Mouse (Mus musculus): ENCODE data around the gene Rbm3. TPM values are rescaled to one million over a fixed set of nuclear protein-coding genes. Genes with fewer than 3 reads are reported as not detected.

The Rbm3 gene
- total and polyA plus RNA-seq, 3 experiments = 750 to 1,021 TPM; not detected in 1

- Histone ChIP-seq H3K27ac (ENCODE audit: control insufficient read depth, low read depth, low read length) (peak overlapping the region; percentile 69), H3K4me3 (ENCODE audit: control insufficient read depth in 1 of 2, insufficient read depth in 1 of 2, low read depth in 2 of 2, low read length in 2 of 2) (peak overlapping the region; percentile 77 to 91), H3K9me3 (replicated peaks; ENCODE audit: insufficient read depth, low read length) (no peaks in the 10 kb centered on the region), H3K4me1 (ENCODE audit: control insufficient read depth in 1 of 2, insufficient read depth in 2 of 2, low read length in 2 of 2) (peaks cover 2 to 16% of the 10 kb centered on the region in 2 experiments), H3K9ac (ENCODE audit: control insufficient read depth, low read depth, low read length, poor library complexity, severe bottlenecking) (peak overlapping the region; percentile 92), H3K27me3 (ENCODE audit: control insufficient read depth in 1 of 2, insufficient read depth in 2 of 2, low read length in 2 of 2) (no peaks in the 10 kb centered on the region), H3K79me2 (ENCODE audit: control insufficient read depth, insufficient read depth, low read length, poor library complexity) (peaks cover 10% of the 10 kb centered on the region), H3K36me3 (ENCODE audit: control insufficient read depth in 1 of 2, insufficient read depth in 2 of 2, low read length in 2 of 2) (peaks cover 0 to 7% of the 10 kb centered on the region in 2 experiments; a peak in 2 of 4 replicates)
- peak; percentile 97 for DNase-seq (ENCODE audit: low read depth, low spot score)
- peak; percentile 37 to 45; a peak in 1 of 4 replicates for TF ChIP-seq EP300 (IDR thresholded peaks at IDR 0.05; ENCODE audit: low read depth in 1 of 2, low read length in 2 of 2)
- peak; percentile 92 for TF ChIP-seq NELFE (IDR thresholded peaks at IDR 0.05; ENCODE audit: low read depth, low read length)
- no peak for TF ChIP-seq SMC3 (IDR thresholded peaks at IDR 0.05; ENCODE audit: low read depth, low read length)
- TF ChIP-seq GABPA (IDR thresholded peaks at IDR 0.05; ENCODE audit: low read depth, low read length) = no peak
- peak; percentile 93 to 97 for TF ChIP-seq POLR2A (IDR thresholded peaks at IDR 0.05; ENCODE audit: control insufficient read depth in 1 of 2, insufficient read depth in 1 of 2, low read depth in 1 of 2, low read length in 2 of 2, poor library complexity in 1 of 2)
- TF ChIP-seq TBP (IDR thresholded peaks at IDR 0.05; ENCODE audit: low read depth, low read length) = peak; percentile 65
- 0 out of 2 replicates have a peak, but pooled peaks have one; percentile 32 for TF ChIP-seq MAZ (IDR thresholded peaks at IDR 0.05; ENCODE audit: low read depth, low read length)
- TF ChIP-seq CHD1 (IDR thresholded peaks at IDR 0.05; ENCODE audit: low read depth, low read length) = no peak
- TF ChIP-seq RAD21 (IDR thresholded peaks at IDR 0.05; ENCODE audit: low read depth, low read length) = no peak
- no peak for TF ChIP-seq ZKSCAN1 (IDR thresholded peaks at IDR 0.05; ENCODE audit: low read depth, low read length)
- peak; percentile 86 for TF ChIP-seq ELF1 (IDR thresholded peaks at IDR 0.05; ENCODE audit: low read depth, low read length)
- TF ChIP-seq POLR2AphosphoS5 (IDR thresholded peaks at IDR 0.05; ENCODE audit: borderline replicate concordance, low read depth, low read length) = no peak
- TF ChIP-seq POLR2AphosphoS2 (IDR thresholded peaks at IDR 0.05; ENCODE audit: low read length) = peak; percentile 69; the same call in 1 of the 2 replicates
- peak; percentile 53; the same call in 1 of the 2 replicates for TF ChIP-seq E2F4 (IDR thresholded peaks at IDR 0.05; ENCODE audit: borderline replicate concordance, low read depth, low read length)
- no peak for TF ChIP-seq ZC3H11A (IDR thresholded peaks at IDR 0.05; ENCODE audit: low read depth, low read length)
- no peak for TF ChIP-seq MAFK (IDR thresholded peaks at IDR 0.05; ENCODE audit: borderline replicate concordance, low read depth, low read length)
- TF ChIP-seq KAT2A (conservative IDR thresholded peaks at IDR 0.05; ENCODE audit: low read depth, low read length) = no peak; the same call in 1 of the 2 replicates
- no peak for TF ChIP-seq USF2 (IDR thresholded peaks at IDR 0.05; ENCODE audit: borderline replicate concordance in 1 of 2, insufficient read depth in 1 of 2, low read depth in 1 of 2, low read length in 2 of 2)
- TF ChIP-seq USF1 (IDR thresholded peaks at IDR 0.05; ENCODE audit: low read depth, low read length) = 0 out of 2 replicates have a peak, but pooled peaks have one; percentile 17
- no peak for TF ChIP-seq JUND (IDR thresholded peaks at IDR 0.05; ENCODE audit: low read depth, low read length)
- TF ChIP-seq MXI1 (IDR thresholded peaks at IDR 0.05; ENCODE audit: low read depth, low read length) = peak; percentile 58
- peak; percentile 72 for TF ChIP-seq GATA1 (IDR thresholded peaks at IDR 0.05; ENCODE audit: low read depth, low read length)
- TF ChIP-seq SIN3A (IDR thresholded peaks at IDR 0.05; ENCODE audit: low read length) = peak; percentile 51; the same call in 1 of the 2 replicates
- peak; percentile 18; the same call in 1 of the 2 replicates for TF ChIP-seq TAL1 (IDR thresholded peaks at IDR 0.05; ENCODE audit: low read length)
- peak; percentile 65 for TF ChIP-seq NRF1 (IDR thresholded peaks at IDR 0.05; ENCODE audit: insufficient read depth, low read depth, low read length, poor library complexity, severe bottlenecking)
- peak; percentile 60; the same call in 1 of the 2 replicates for TF ChIP-seq ETS1 (IDR thresholded peaks at IDR 0.05; ENCODE audit: low read depth, low read length)
- no peak for TF ChIP-seq ZNF384 (IDR thresholded peaks at IDR 0.05; ENCODE audit: low read depth, low read length)
- TF ChIP-seq TCF12 (IDR thresholded peaks at IDR 0.05; ENCODE audit: low read depth, low read length) = peak; percentile 52
- peak; percentile 69 for TF ChIP-seq ZMIZ1 (IDR thresholded peaks at IDR 0.05; ENCODE audit: low read depth, low read length)
- TF ChIP-seq MEF2A (IDR thresholded peaks at IDR 0.05; ENCODE audit: extremely low read depth, insufficient replicate concordance, low read depth, low read length, poor library complexity, severe bottlenecking) = no peak
- TF ChIP-seq MAX (IDR thresholded peaks at IDR 0.05; ENCODE audit: low read length) = peak; percentile 78
- no peak for TF ChIP-seq CTCF (IDR thresholded peaks at IDR 0.05 in 2 of 3, conservative IDR thresholded peaks at IDR 0.05 in 1 of 3; ENCODE audit: control insufficient read depth in 1 of 3, insufficient read depth in 1 of 3, low read depth in 2 of 3, low read length in 3 of 3, poor library complexity in 1 of 3, severe bottlenecking in 1 of 3)
- no peak for TF ChIP-seq MYB (IDR thresholded peaks at IDR 0.05; ENCODE audit: low read depth, low read length)
- TF ChIP-seq HCFC1 (IDR thresholded peaks at IDR 0.05; ENCODE audit: low read depth, low read length) = peak; percentile 76
- peak; percentile 66 for TF ChIP-seq CHD2 (IDR thresholded peaks at IDR 0.05; ENCODE audit: low read length)
Measured at GRCm38 (mm10) chrX:8192640-8193418, 47.1 kb upstream of the Rbm3 start.

Data from MEL (cell line).